Mouse (Mus musculus): ENCODE results near the gene Btbd2.
A peak's percentile ranks its signal among the peaks of the same experiment; 100 is the strongest.
"Not testable (repeated sequence)": the region's sequence is repeated elsewhere in the genome, so short reads cannot be mapped to it uniquely, and the experiment has no call there.

Btbd2 gene

DNA sequence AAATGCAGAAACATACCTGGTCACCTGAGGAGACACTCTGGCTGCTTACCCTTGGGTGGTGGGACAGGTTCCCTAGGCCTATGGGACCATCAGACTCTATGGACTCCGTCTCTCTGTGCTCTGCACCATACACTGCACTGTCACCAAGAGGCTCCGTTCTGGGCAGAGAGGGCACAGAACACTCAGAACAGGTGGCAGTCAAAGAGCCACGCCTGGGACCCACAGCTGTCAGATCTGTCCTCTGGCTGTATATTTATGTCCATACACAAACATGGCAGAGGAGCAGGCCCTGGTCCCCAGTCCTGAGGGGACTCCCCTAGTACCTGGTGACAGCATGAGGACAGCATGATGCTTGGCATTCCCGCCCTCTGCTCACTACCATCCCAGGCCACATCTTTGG lies 31.1 kb downstream of the Btbd2 start:
- DNase-seq: no peak

DNA sequence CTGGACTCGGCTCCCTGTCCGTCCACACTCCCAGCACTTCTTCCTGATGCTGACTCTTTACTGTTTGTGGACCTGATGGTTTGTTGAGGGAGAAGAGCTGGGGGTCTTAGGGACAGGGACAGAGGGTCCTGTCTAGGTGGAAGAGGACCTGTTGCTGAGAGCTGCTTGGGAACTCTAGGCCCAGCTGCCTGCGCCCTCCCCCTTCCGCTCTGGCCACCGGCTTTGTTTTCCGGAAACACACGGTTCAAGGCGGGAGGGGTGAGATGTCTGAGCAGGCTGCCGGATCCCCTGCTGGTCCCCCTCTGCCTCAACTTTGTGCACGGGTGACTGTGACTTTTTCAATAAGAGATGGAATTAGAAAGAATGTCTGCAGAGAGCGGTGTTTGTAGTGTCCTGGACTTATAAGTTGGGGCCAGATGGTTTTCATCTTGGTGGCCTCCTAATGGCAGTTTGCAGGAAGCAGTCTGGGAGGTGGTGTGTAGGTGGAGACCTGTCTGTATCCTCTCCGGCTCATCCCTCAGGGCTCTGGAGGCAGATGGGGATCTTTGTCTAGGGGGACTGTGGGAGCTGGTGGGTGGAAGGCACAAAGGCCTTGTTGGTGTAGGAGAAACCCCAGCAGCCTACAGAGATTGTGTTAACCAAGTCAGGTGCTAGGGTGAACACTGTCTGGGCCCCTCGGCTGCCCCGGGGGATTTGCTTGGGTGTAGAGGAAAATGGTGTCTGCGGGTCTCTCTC lies 33.2 kb downstream of the Btbd2 start:
- peak; percentile 98 for DNase-seq

DNA sequence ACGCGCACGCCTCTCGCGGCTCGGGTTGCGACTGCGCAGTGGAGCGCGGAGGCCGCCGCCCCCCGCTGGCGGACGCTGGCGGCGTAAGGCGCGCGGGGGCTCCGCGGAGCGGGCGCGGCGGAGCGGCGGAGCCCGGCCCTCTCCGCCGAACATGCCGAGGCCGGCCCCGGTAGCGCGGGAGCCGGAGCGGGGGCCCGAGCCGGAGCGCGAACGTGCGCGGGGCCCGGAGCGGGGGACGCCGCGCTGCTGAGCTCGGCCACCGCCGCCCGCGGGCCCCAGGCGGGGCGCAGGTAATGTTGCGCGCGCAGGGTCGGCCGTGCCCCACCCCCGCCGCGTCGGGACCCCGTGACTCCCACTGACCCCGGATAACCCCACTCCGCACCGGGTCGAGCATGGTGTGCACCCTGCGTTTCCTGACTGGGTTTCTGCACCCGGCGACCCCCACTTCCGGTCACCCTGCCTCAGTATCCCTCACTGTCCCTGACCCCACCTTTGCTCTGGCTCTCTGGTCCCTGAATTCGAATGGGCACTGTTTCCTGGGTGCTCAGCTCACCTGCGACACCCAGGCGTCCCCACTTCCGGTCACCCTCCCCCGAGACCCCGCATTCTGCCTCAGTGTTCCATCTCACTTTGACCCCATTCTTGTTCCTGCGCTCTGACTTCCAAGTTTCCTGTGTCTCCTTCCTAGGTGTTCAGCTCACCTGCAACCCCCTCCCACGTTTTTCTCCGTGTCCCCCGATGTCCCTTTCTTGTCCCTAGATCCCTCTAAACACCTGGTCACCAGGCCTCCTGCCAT lies 34.0 kb downstream of the Btbd2 start, which contains the start of gene Csnk1g2:
Gene Csnk1g2, plus strand, starts transcription at position 178 of the 796 bp plus-strand sequence.
- DNase-seq: no peak

DNA sequence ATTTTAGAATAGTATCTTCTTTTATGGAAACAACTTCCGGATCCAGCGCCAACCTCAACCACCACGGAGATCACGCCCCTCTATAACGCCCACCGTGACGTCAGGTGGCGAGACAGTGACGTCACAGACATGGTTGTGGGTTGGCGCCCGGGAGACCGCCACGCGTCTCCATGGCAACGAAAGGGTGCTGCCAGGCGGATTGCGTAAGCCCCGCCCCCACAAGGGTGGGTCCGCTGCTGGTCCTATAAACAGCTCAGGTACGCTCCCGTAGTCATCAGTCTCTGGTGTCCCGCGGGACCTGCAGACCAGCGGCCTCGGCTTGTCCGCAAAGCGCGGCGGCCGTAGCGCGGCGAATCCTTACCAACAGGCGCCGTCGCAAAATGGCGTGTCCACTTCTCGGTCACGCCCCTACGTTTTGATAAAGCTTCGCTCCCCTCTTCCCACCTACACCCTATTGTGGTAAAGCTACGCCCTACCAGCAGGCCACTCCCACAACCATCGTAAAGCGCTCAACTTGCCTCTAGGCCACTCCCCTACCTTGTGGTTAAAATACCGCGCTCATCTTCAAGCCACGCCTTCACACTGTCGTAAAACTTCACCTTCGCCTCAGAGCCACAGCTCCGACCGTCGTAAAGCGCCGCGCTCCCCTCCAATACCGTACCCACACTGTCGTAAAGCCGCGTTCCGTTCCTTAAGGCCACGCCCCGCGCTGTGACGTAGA lies 34.8 kb downstream of the Btbd2 start:
- DNase-seq: peak; percentile 100

DNA sequence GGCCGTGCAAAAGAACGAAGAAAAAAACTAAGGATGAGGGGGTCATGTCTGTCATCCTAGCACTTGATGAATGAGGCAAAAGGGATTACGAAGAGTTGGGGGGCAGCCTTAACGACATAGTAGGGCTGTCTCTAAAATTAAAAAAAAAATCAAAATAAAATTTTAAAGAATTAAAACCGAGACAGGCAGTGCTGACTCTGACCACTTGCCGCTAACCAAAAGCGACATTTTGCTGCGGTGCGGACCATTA lies 35.3 kb downstream of the Btbd2 start:
- DNase-seq: no peak

DNA sequence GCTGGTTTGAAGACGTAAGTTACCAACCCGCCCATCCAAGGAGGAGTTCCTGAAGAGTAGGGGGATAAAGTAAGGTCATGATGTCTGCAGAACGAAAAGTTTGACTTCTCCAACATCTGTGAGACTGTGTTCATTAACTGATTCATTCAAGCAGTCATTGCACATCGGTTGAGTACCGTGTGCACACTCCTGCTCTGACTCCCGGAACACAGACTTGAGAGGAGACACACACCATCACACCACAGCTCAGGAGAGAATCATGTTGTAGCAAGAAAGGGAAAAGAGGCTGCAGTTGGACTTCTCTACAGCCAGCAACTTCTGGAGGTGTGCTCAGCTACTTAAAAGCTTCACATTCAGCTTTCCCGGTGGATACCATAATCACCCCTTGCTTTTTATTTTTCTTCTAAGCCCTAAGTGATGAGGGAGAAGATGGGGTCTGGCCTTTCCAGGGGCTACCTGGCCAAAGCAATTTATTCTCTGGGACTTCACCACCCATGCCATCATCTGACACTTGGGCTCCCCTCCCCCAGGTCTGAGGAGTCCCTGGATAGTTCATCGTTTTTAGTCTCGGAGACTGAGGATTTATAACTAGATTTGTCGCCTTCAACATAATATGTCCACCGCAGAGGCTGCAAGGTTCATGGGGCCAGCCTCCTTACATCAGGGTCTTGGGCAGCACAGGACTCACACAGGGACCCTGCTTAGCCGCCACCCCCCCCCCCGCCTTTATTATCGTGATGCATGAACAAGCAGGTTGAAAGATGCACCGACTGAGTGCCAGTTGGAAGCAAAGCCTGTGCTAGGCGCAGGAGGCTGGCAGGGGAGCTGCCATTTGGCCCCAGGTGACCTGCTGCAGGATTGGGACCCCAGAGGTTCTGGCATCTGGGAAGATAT lies 35.8 kb downstream of the Btbd2 start:
- peak; percentile 96 for DNase-seq

DNA sequence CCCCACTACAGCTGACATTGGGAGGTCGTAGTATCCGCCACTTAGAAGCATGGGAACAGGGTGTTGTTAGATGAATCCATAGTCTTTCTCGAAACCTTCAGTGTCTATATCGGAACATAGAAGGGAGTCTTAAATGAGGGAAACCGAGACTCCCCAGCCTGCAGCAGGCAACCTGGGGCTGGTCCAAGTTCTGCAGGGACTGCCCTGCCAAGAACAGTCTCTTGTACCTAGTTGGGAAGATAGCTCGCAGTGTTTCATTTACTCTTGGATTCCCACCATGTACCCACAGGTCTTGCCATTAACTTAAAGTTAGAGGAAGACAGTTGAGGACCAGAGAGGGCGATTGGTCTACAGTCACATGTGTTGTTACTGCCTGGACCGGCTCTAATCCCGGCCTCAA lies 36.5 kb downstream of the Btbd2 start:
- no peak for DNase-seq

DNA sequence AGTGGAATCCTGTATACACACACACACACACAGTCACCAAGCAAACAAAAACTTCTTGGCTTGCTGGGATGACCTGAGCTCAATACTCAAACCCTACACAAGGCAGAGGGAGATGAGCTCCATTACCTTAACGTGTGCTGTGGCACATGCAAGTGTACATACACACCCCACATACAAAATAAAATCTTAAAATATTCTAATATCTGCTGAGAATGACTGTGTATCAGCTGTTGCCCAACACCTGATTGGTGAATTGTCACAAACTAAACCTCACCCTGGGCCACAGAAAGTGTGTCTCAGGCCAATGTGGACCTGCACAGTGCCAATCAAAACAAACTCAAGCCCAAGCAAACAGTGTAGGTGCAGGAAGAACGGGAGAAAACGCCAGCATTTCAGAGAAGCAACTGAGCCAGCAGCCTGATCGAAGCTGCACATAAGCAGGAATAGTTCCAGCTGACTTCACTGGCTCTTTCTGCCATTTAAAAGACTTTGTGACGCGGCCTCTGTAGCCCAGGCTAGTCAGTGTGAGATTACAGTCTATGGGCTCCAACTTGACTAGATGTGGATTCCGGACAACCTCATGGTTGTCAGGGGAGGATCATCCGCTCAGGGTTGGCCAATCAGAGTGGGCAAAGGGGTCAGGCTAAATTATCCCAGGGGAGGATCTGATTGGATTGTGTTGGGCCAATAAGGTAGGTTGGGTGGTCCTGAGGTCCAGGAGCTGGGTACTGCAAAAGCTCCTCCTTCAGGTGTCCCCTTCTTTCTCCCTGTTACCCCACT lies 37.2 kb downstream of the Btbd2 start:
- DNase-seq: peak; percentile 91

DNA sequence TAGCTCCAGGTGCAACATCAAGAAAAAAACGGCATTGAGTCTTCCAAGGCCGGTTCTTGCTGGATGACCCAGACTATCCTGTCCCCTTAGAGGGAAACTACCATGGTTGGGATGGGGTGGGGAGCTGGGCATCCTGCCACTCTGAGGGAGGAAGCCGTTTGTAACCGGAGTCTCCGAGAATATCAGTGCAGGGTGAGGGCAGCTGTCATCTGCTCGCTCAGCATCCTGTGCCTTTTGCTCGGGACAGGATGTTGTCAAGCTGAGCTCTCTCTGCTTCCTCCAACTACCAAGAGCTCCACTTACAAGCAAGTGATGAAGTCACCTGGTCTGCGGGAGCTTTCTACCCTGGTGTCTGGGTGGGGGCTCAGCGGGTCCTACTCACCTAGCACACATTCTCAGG lies 38.7 kb downstream of the Btbd2 start:
- peak; percentile 95 for DNase-seq

DNA sequence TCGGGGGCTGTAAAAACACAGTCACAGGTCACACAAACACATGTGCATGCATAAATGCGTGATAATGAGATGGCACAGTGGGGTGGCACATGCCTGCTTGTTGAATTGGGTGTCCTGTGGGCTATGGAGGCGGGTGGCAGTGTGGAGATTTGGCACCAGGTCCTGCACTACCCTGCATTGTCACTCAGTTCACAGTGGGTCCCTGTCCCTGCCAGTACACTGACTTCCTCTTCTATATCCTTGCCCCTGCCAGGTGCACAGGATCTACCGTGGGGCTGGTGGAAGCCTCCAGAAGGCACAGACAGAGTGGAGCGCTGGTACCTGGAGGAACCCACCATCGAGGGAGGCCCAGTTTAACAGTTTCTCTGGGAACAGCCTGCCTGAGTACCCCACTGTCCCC lies 42.5 kb downstream of the Btbd2 start:
- DNase-seq: peak; percentile 89

DNA sequence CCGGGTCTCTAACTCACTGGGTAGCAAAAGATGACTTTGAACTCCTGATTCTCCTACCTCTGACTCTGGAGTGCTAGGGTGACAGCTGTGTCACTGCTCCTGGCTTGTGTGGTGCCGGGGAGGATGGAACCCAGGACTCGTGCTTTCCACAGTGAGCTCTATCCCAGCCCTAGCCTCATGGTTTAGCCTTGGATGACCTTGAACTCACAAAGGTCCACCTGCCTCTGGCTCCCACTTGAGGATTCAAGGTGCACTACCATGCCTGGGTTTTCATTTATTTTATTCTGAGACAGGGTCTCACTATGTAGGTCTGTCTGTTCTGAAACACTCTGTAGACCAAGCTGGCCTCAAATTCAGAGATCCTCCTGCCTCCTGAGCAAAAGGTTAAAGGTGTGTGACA lies 43.0 kb downstream of the Btbd2 start:
- DNase-seq: no peak

DNA sequence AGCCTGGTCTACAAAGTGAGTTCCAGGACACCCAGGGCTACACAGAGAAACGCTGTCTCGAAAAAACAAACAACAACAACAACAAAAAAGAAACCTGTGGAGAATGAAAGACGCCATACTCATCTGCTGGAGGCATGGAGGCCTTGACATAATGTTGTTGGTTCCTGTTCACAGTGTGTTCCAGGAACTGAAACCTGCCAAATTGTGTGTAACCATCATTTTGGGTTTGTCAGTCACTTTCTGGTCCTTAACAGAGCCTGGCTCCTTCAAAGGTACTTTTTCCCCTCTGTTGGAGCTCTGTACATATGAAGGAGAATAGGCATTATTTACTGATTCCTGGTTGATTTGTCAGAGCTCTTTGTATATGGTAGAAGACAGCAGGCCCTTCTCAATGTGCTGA lies 45.0 kb downstream of the Btbd2 start:
- DNase-seq: no peak

DNA sequence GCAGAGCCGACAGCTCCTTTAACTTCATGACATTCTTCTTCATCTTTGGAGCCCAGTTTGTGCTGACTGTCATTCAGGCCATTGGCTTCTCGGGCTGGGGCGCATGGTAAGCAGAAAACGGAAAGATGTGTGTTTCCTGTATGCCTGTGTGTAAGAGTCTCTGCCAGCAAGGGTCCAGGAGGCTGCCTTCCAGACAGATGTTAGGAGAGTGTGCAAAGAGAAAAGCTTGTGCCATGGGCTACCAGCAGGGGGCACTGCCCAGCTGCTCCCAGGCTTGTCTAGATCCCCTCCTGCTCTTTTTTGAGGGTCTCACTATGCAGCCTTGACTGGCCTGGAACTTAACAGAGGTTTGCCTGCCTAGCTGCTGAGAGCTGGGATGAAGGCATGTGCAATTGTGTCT lies 45.8 kb downstream of the Btbd2 start:
- DNase-seq: no peak

DNA sequence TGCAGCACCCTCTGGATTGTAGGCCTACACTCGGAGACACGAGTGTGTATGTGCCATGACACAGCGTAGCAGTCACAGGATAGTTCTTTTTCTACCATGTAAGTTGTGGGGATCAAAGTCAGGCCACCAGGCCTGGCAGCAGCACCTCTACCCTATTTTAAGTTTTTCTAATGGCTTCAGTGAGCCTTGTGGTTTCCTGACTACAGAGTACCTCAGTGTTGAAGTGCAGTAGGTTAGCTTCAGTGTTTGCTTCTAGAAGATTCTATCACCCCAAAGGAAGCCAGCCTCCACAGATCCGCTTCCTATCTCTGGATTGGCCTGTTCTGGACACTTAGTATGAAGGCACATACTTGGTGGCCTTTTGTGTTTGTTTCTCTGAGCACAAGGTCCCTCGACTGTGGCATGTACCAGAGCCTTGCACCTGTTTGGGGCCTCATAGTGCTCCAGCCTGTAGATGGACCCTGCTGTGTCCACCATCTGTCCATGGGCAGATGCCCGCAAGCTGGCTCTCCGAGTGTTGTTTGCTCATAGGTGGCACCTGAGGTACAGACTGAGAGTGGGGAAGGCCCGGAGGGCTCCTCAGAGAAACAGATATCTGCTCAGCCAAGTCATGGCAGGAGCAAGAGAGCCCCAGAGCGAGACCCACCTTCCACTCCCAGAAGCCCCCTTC lies 46.6 kb downstream of the Btbd2 start:
- no peak for DNase-seq

DNA sequence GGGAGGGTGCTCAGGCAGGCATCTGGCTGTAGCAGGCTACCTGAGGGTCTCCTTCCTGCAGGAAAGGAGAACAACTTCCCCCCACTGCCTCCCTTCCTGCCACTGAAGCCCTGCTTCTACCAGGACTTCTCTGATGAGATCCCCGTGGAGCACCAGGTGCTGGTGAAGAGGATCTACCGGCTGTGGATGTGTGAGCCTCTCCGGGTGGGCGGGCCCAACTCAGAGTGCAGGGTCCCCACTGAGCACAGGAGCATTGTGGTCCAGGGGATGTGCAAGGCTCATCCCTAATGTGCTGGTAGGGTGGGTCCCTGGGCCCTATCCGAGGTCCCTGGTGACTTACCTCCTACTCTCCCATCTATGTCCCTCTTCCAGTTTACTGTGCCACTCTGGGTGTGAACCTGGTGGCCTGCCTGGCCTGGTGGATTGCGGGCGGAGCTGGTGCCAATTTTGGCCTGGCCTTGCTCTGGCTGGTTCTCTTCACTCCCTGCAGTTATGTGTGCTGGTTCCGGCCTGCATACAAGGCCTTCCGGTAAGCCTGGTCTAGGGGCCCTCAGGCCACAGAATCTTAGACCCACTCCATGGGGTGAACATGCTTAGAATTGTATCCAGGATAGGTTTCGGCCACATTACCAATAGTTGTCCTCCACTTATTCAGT lies 47.5 kb downstream of the Btbd2 start:
- peak; percentile 89 for DNase-seq

DNA sequence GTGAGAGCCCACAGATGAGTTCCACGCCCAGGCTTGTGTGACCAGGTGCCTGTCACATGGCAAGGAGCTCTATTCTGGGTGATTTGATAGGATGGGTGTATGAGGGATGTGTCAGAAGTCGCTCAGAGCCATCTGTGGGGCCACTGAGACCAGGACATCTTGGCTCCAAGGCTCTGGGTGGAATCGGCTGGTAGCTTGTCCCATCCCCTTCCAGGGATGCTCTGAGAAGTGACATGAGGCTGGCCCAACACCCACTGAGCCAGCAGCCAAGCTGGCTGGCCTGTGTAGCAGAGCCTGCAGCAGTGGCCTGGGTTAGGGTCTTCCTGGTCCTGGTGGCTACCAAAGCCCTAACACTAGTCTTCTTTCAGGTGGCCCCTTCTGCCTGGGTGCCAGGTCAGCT lies 48.4 kb downstream of the Btbd2 start:
- DNase-seq: no peak

DNA sequence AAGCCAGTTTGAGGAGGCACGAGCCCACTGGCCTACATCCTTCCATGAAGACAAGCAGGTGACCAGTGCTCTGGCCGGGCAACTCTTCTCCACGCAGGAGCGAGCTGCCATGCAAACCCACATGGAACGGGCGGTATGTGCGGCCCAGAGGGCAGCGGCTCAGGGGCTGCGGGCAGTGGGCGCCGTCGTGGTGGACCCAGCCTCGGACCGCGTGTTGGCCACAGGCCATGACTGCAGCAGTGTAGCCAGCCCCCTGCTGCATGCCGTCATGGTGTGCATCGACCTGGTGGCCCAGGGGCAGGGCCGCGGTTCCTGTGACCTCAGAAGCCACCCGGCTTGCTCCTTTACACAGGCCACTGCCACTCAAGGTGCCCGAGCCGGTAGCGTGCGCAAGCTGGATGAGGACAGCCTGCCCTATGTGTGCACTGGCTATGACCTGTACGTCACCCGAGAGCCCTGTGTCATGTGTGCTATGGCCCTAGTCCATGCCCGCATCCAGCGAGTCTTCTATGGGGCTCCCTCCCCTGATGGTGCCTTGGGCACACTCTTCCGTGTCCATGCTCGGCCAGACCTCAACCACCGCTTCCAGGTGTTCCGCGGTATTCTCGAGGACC lies 50.0 kb downstream of the Btbd2 start:
- peak; percentile 92 for DNase-seq

DNA sequence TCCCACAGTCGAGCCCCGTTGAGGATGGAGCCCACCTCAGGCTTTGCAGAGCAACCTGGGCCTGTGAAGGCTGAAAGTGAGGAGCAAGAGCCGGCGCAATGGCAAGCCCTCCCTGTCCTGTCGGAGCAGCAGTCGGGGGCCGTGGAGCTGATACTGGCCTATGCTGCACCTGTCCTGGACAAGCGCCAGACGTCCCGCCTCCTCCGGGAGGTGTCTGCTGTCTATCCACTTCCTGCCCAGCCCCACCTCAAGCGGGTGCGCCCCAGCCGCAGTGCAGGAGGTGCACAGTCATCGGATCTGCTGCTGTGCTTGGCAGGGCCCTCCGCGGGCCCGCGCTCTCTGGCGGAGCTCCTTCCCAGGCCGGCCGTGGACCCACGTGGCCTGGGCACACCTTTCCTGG lies 50.6 kb downstream of the Btbd2 start:
- DNase-seq: no peak

DNA sequence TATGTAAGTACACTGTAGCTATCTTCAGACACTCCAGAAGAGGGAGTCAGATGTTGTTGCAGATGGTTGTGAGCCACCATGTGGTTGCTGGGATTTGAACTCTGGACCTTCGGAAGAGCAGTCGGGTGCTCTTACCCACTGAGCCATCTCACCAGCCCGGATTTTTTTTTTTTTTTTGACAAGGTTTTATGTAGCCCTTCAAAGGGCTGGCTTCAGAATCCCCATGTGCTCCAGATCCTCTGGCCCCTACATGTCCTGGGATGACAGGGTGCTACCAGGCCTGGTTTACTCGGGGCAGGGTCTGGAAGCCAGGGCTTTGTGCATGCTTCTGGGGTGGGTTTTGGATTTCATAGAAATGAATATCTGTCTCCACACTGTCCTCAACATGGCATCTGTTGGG lies 51.1 kb downstream of the Btbd2 start, which contains the start of gene Gm49322:
Gene Gm49322, plus strand, starts transcription at position 301 of the 400 bp plus-strand sequence.
- not testable (repeated sequence) for DNase-seq

DNA sequence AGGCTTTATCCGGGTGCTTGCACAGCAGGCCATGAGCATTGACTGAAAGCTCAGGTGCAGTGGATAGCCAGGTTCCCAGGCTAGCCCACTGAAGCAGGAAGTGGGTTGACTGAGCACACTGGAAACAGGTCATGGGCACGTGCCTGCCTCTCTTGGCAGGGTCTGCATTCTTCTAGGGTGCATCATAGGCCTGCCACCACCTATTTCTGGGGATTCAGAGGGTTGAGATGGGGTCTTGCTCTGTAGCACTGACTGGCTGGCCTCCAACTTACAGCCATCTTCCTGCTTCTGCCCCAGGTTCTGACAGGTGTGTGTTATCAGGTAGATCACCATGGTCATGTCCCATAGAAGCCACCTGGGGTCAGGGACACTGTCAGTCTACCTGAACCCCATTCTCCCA lies 51.9 kb downstream of the Btbd2 start:
- DNase-seq: no peak

All from heart, adult 11 months (tissue).